Mouse (Mus musculus) mouse embryonic stem cell (cell line): ENCODE measurements around the gene Ajuba.

ENCODE experiments used
- in situ Hi-C, 2 experiments: fragments of 300-500 bp; cut with MboI; formaldehyde crosslinking; loops; 1 replicate in 1 of 2; 3 replicates in 1 of 2; pipeline ENCODE4 v1.14.3; 2019 to 2020; ENCODE audit warnings: low sequenced_read_pairs in 2 of 2, low pct_unique_long_range_greater_than_20kb in 1 of 2, mixed read lengths in 1 of 2; ENCODE audit not compliant: unreplicated experiment in 1 of 2

Gene Ajuba

DNA sequence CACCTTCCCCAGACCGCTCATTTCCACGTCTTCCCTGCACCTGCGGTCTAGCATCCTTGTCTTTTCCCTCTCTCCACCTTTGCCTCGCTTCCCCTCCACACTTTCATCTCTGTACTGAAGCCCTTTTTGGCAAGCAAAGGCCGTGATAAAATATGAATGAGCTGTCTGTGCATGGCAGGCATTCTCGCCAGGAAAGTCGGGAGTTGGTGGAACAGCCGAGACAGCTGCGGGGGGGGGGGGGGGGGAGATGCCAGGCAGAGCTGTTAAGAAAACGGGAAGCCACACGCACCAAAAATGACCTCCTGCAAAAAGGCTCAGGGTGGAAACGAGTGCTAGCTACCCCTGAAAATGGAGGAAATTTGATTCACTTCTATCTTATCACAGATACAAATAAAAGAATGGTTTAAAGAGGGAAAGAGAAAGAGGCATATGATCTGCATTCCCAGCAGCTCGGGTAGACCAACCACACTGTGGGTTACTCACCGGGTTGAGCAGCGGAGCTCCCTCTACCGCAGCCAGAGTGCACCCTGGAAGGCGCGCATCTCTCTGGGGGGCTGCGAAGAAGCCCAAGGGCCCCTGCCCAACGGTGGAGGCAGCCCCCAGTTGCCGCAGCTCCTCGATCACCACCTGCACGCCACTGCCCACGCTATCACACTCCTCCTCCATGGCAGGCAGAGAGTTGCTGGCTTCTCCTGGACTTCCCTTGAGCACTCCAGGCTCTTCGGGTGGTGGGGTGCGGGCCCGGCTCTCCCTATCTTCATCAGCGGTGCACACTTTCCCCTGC, 17.5 kb upstream of the Ajuba start:
- in situ Hi-C loops, result no loop called here

DNA sequence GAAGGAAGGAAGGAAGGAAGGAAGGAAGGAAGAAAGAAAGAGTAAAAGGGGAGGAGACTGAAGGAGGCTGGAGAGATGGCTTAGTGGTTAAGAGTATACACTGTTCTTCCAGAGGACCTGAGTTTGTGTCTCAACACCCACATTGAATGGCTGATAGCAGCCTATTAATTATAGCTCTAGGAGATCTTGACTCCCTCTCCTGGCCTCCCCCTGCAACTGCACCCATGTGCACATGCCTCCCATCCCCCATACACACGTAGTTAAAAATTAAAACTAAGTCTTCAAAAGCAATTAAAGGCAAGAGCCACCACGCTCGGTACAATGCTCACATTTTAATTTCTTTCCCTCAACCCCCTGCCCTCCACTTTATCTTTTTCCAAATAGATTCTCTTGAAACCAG, 16.7 kb upstream of the Ajuba start:
- in situ Hi-C loops, result no loop called here

DNA sequence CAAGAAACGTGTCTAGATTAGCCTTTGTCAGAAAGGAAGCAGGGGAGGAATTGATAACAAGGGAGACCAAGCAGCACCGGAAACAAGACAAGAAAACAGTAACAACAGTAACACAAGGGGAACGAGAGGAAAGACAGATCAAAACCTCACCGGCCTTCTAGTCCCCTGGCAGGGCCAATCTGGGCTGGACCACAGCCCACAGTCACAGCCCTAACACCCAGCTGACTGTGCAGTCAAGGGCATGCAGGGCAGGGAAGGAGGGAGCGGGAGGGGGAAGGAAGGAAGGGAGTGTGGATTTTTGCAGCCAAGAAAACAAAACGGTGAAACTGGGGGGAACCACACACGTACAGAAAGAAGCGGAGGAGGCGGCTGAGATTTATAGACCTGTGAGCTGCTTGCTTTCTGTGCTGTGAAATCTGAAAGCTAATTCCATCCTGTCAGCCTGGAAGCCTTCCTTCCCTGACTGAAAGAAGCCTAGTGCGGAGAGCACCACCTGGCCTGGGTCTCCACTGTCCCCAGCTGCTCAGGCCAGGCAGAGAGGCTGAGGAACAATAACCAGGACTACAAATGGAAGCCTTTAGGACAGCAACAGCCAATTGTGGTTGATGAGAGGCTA, 15.1 kb upstream of the Ajuba start:
- in situ Hi-C loops, result no loop called here

- in situ Hi-C loops, result no loop called here
Observed at GRCm38 (mm10) chr14:54591056-54591455, 13.7 kb upstream of the Ajuba start.

GRCm38 (mm10) chr14:54583681-54584338, 6.5 kb upstream of the Ajuba start:
- in situ Hi-C loops, result no loop called here

- in situ Hi-C loops, result no loop called here
Observed at GRCm38 (mm10) chr14:54582536-54582935, 5.2 kb upstream of the Ajuba start.

DNA sequence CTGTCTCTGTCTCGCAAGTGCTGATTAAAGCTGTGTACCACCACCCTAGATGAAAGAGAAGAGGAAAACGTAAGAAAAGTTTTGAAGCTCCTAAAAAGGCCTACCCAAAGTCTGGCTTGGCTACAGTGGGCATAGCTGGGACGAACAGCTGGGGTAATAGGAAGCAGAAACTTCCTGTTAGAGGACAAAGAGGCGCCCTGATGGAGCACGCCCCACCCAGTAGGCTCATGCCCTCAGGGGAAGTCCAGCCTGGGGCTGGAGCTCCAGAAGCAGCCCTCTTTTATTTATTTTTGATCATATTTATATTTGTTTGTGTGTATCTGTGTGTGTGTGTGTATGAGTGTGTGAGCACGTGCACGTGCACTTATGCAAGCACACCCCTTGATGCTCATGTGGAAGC, 2.3 kb upstream of the Ajuba start:
- in situ Hi-C loops, result no loop called here

DNA sequence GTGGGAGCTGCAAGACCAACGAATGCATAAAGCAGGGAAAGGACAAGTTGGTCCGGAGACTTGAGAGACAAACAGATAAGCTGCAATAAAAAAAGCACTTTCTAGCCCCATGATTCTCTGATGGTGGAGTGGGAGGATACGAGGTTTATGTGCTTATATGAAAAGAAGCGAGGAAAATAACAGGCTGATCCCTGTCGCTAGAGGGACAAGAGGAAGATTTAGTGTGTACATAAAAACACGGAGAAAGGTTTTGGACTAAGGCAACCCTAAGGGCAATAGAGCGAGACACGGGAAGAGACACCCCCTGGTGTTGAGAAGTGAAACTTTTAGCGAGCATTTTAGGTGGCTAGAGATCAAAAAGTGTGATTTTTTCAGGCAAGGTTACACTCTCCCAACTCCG, 705 bp upstream of the Ajuba start:
- in situ Hi-C loops, result no loop called here

DNA sequence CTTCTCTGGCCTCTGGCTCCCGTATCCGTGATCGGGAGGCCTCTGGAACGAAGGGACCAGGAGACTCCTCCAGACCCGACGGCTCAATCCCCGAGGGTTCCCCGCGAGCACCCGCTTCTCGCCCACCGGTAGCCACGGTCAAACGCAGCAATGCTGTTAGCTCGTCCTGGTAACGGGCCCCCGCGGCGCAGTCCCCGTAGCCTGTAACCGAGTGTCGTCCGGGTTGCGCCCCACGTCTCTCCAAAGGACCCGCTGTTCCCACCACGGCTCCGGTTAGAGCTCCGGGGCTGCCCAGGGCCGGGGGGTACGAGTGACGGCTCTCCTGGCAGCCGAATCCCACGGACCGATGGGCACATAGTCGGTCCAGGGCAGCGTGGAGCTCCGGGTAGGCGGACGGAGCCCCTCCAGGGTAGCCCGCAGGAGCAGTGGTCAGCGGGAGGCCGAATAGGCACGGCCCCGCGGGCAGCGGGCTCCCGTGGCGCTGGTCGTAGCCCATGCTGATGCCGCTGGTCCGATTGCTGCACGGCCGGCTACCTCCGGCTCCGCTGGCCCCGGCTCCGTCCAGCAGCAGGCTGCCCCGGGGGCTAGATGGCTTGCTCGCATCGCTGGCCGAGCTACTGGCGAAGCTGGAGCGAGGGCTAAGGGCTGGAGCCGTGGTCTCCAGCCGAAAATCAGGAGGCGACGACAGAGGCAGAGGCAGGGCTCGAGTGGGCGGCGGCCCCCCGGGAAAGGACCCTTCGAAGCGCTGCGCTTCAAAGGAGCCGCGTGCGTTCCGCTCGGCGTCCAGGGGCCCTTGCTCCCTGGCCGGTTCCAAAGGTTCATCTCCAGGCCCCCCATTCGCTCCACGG, 893 bp downstream of the Ajuba start:
- in situ Hi-C loops, result no loop called here

DNA sequence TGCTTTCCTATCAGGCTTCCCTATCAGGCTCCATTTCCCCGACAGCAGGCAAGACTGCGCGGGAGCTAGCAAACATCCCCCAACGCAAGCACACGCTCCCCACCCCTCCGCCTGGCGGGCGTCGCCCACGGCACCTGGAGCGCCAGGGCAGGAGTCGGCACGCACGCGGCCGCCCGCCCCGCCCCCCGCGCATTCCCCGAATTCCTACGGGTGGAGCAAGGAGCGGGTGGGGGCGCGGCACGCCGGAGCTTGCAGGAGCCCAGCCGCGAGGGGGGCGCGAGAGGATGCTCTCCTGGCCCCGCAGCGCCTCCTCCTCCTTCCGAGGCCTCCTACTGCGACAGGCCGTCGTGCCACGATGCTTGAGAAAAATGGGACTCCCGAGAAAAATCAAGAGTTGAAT, 1.7 kb downstream of the Ajuba start:
- in situ Hi-C loops, result no loop called here

DNA sequence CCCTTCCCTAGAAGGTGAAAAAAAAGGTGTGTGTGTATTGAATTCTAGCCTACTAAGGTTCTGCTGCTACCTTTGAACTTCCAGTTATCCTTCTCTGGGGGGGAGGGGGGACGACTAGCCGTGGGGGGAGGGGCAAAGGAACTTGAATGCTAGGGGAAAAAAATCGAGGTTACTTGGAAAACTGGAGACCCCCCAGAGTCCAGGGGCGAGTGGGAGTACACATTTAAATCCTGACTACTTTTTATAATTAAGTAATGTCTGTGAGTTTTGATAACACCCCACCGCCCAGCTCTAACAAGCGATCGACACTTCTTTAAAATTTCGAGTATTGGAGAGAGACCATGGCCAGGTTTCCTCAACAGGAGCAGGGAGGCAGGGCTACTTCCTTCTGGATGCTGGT, 2.3 kb downstream of the Ajuba start:
- in situ Hi-C loops, result no loop called here

GRCm38 (mm10) chr14:54574253-54574652, 3.1 kb downstream of the Ajuba start:
- in situ Hi-C loops, result no loop called here

DNA sequence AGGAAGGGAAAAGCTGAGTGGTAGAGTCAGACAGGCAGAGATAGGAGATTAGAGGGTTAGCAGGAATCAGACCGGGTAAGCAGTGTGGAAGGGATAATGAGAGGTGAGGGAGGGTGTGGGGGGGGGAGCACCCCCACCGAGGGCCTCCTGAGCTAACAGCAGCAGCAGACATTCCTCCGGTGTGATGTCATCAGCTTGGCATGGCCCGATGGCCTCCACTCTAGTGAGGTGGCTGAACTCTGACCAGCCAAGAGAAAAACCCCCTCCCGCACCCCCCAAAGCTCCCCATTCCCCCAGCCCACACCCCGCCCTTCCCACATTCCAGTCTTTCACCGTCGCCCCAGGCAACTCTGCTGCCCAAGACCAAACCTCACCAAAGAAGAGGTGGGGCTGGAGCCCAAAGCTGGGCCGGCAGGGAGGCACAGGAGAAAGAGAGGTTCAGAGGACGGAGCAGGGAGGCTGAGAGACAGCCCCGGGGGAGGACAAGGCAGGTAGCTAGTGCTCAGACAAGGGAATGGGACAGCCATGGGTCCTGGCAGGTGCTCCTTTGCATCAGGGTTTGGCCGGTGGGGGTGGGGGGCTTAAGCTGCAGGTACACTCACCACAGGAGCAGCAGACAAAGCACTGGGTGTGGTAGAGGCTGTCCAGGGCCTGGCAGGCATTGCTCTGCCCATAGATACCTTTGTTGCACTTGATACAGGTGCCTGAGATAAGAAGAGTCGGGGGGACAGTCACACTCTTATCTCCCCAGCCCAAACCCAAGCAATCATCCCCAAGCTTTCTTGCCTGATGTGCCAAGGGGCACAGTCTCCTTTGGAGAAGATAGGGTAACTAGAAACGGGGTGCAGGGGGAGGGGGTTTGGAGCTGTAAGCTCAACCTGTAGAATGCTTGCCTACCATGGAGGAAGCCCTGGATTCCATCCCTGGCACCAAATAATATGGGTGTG, 4.3 kb downstream of the Ajuba start:
- in situ Hi-C loops, result no loop called here

- in situ Hi-C loops, result no loop called here
Observed at GRCm38 (mm10) chr14:54572122-54572521, 5.2 kb downstream of the Ajuba start.

DNA sequence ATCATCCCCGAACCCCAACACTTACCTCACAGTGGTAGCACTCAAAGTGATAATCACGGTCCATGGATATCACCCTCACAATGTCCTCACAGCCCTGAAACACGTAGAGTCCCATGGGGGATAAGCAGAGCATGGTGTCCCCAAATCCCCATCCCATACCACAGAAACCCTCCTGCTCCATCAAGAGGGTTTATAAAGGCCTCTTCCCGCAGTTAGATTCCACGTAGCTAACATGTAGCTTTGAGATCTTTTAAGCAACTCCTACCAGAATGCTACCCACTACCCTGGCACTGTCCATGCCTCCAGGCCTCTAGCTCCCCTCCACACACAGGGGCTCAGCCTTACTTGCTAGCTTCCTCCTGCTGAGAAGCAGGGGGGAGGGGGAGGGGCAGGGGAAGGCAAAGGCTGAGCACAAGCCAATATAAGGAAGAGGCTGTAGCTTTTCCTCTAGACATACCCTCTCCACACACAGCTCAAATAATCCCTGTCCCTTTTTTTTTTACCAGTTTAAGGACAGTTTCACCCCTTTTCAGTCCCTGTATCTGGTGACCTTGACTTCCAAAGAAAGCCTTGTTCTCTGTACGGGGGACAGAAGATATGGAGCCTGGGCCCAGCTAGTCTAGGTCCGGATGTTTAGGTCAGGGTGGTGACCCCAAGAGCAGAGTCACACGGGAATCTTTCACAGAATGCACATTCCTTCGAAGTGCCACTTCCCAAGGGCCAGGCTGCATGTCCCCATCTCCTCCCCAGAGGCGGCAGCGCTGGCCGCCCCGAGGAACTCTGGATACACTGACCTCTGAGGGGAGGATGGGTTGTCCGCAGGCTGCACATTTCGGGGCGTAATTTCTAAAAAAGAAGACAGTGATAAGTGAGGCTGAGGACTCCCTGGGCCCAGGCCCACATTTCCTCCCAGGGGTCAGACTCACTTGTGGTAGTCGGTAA, 7.6 kb downstream of the Ajuba start:
- in situ Hi-C loops, result no loop called here

DNA sequence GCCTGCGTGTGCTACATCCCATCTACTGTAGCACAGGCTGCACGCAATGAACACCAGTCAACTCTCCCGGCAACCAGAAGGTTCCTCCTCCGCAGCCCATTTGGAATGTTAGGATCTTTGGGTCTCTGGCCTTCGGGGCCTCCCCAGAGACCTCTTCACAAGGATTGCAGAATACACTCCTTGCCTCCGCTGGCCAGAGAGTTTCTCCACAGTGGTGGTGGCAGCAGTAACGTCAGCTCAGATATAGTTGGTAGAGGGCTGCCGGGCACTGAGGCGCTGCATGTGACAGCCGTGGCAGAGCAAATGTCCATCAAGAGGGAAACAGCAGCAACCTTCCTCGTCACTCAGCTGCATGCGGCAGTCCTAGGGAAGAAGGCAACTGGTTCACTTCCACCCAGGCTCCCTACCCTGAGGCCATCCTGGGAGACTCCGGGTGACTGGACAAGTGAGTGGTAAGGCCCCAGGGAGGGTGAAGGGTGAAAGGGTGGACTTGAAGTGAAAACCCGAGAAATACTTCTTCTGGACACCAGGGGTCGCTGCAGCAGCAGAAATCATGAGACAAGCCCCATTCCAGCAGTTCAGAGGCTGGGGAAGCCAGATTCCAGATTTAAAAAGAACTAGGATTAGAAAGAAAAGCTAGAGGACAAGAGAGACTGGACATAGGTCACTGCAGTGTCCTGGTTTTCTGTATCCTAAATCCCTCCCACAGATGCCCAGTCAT, 8.5 kb downstream of the Ajuba start:
- in situ Hi-C loops, result no loop called here
